Mouse (Mus musculus): ENCODE measurements around the gene D130043K22Rik. TPM values are rescaled to one million over a fixed set of nuclear protein-coding genes. Genes with fewer than 3 reads are reported as not detected.

The D130043K22Rik gene
- polyA plus RNA-seq, 1 experiment from 2014 or later, result 0.58 TPM

DNA sequence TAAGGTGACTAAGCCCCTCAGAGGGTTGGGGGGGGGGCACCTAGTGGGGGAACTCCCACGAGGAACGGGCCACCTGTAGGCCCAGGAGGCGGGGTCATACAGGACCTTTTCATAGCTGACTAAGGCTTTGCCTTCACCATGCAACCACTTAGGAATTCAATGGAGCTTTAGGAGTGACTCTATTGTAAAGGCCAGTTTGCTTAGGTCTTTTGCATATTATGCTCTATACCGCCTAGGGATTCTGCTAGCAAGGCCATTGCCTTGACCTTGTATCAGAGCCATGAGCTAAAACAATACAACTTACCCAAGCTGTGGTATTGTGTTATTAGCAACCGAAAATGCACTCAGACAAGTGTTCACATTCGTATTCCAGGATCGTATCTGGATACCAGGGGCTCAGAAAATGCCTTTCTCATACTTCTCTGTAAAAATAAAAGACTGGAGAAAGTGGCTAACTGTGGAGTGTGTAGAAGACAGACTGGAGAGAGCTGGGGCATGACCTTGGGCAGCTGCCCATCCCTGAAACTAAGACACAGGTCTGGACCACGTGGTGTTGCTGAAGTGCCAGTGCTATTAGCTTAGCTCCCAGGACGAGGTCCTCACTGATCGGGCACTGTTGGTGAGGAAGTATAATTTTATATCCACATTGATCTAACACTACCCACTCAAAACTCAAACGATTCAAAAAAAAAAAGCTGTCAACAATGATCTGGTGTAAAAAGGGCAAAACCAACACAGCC is 62.1 kb downstream of the D130043K22Rik start:
- Histone ChIP-seq H3K27ac (no peak overlapping the region), H3K9me3 (no peaks in the 10 kb centered on the region), H3K36me3 (0 out of 2 replicates have a peak, but pooled peaks cover 5% of the 10 kb centered on the region), H3K9ac (no peak overlapping the region), H3K4me1 (no peaks in the 10 kb centered on the region), H3K27me3 (no peaks in the 10 kb centered on the region), H3K4me3 (no peak overlapping the region), H3K4me2 (replicated peaks) (no peak overlapping the region)
- WGBS, result 86% methylated on average over 11 of the region's 11 CpGs
- ATAC-seq (ENCODE audit: insufficient number of reproducible peaks, insufficient read depth, low FRiP score, low TSS enrichment), result no peak

DNA sequence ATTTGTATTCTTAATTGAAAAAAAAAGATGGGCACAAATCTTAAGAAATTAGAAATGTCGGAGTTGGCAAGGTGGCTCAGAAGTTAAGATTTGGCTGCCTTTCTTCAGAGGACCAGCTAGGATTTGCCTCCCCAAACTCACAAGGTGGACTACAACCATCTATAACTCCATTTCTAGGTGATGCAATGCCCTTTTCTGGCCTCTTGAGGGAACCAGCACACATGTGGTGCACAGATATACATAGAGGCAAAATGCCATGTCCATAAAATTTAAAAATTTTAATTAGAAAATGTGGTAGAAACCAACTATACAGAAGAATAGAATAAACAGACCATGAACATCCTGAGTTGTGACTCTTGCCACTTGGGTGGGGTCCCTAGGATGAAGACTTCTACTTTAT is 64.2 kb downstream of the D130043K22Rik start:
- H3K4me3 ChIP-seq, result no peak overlapping the region
- 89% methylated on average over 1 of the region's 1 CpGs for WGBS
- no peaks in the 10 kb centered on the region for H3K4me1 ChIP-seq
- no peak overlapping the region for H3K9ac ChIP-seq
- H3K4me2 ChIP-seq (replicated peaks), result no peak overlapping the region
- no peaks in the 10 kb centered on the region for H3K9me3 ChIP-seq
- ATAC-seq (ENCODE audit: insufficient number of reproducible peaks, insufficient read depth, low FRiP score, low TSS enrichment), result no peak
- H3K27me3 ChIP-seq, result no peaks in the 10 kb centered on the region
- 0 out of 2 replicates have a peak, but pooled peaks cover 11% of the 10 kb centered on the region for H3K36me3 ChIP-seq
- no peak overlapping the region for H3K27ac ChIP-seq

DNA sequence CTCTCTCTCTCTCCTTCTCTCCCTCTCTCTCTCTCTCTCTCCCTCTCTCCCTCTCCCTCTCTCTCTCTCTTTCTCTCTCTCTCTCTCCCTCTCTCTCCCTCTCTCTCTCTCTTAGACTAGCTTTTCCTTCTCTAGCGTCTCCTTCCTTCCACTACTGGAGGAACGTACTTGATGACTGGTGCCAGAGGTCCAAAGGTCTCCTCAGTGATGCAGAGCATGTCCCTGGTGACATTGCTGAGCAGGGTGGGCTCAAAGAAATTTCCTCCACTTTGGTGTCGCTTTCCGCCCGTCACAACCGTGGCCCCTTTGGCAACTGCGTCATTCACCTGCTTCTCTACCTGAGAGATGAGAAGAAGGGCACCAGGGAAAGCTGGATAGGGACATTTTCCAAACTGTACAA is 68.6 kb downstream of the D130043K22Rik start:
- WGBS, result 91% methylated on average over 7 of the region's 7 CpGs
- Histone ChIP-seq H3K4me3 (no peak overlapping the region), H3K4me1 (no peaks in the 10 kb centered on the region), H3K36me3 (peaks cover 26% of the 10 kb centered on the region), H3K9me3 (no peaks in the 10 kb centered on the region), H3K9ac (no peak overlapping the region), H3K27ac (no peak overlapping the region), H3K4me2 (replicated peaks) (no peak overlapping the region), H3K27me3 (no peaks in the 10 kb centered on the region)
- ATAC-seq (ENCODE audit: insufficient number of reproducible peaks, insufficient read depth, low FRiP score, low TSS enrichment), result no peak

- Histone ChIP-seq H3K27ac (no peak overlapping the region), H3K4me2 (replicated peaks) (no peak overlapping the region), H3K9me3 (no peaks in the 10 kb centered on the region), H3K9ac (no peak overlapping the region), H3K4me1 (no peaks in the 10 kb centered on the region), H3K36me3 (peaks cover 27% of the 10 kb centered on the region), H3K27me3 (no peaks in the 10 kb centered on the region), H3K4me3 (no peak overlapping the region)
- no peak for ATAC-seq (ENCODE audit: insufficient number of reproducible peaks, insufficient read depth, low FRiP score, low TSS enrichment)
- 80% methylated on average over 4 of the region's 4 CpGs for WGBS
Observed at GRCm38 (mm10) chr13:24914915-24915314, 70.0 kb downstream of the D130043K22Rik start.

DNA sequence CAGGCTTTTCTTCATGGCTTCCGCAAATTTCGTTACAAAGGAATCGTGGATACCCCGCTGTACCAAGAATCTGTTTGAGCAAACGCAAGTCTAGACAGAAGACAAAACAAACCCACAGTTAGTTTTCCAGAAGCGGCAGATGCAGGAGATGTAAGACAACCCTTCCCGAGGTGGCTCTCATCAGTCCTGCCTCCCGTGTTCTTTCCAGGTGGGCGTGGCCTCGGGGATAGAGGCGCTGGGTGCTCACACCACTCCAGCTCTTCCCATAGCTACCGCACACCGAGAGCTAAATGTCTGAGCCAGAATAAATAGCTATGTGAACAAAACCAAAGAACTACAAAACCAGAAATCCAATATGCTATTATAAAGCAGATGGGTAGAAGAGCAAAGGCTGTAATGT is 70.9 kb downstream of the D130043K22Rik start:
- no peak overlapping the region for H3K4me3 ChIP-seq
- no peaks in the 10 kb centered on the region for H3K9me3 ChIP-seq
- H3K27me3 ChIP-seq, result no peaks in the 10 kb centered on the region
- 68% methylated on average over 13 of the region's 13 CpGs for WGBS
- no peak for ATAC-seq (ENCODE audit: insufficient number of reproducible peaks, insufficient read depth, low FRiP score, low TSS enrichment)
- no peak overlapping the region for H3K27ac ChIP-seq
- H3K36me3 ChIP-seq, result peaks cover 27% of the 10 kb centered on the region
- H3K9ac ChIP-seq, result no peak overlapping the region
- no peak overlapping the region for H3K4me2 ChIP-seq (replicated peaks)
- H3K4me1 ChIP-seq, result no peaks in the 10 kb centered on the region

- Histone ChIP-seq H3K27ac (no peak overlapping the region), H3K36me3 (peaks cover 32% of the 10 kb centered on the region; the same call in 1 of the 2 replicates), H3K4me2 (replicated peaks) (no peak overlapping the region), H3K4me1 (no peaks in the 10 kb centered on the region), H3K9me3 (no peaks in the 10 kb centered on the region), H3K27me3 (no peaks in the 10 kb centered on the region), H3K9ac (no peak overlapping the region), H3K4me3 (no peak overlapping the region)
- WGBS, result 31% methylated on average over 5 of the region's 5 CpGs
- ATAC-seq (ENCODE audit: insufficient number of reproducible peaks, insufficient read depth, low FRiP score, low TSS enrichment), result peak; percentile 22; the same call in 1 of the 2 replicates
Observed at GRCm38 (mm10) chr13:24920333-24920977, 75.5 kb downstream of the D130043K22Rik start.

DNA sequence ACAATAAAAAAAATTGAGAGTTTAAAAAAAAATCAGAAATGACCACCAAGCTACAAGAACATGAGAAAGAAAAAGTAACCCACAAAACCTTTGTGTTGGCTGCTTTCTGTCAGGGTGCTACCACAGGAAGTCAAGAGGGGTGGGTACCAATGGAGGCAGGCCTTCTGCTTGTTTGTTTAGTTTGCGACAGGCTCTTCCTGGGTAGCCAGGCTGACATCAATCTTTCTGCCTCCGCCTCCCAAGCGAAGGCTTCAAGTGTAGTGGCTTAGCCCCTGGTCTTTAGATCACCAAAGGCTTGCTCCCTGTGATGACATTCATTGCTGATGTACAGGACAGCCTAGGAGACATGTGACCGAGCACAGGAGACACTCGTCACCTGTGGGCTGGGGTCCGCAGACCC is 76.3 kb downstream of the D130043K22Rik start:
- Histone ChIP-seq H3K4me1 (no peaks in the 10 kb centered on the region), H3K9me3 (no peaks in the 10 kb centered on the region), H3K9ac (no peak overlapping the region), H3K4me2 (replicated peaks) (no peak overlapping the region), H3K4me3 (no peak overlapping the region), H3K27me3 (no peaks in the 10 kb centered on the region), H3K36me3 (peaks cover 32% of the 10 kb centered on the region; the same call in 1 of the 2 replicates), H3K27ac (no peak overlapping the region)
- WGBS, result 84% methylated on average over 6 of the region's 6 CpGs
- ATAC-seq (ENCODE audit: insufficient number of reproducible peaks, insufficient read depth, low FRiP score, low TSS enrichment), result no peak

- H3K36me3 ChIP-seq, result peaks cover 22% of the 10 kb centered on the region; the same call in 1 of the 2 replicates
- no peak overlapping the region for H3K27ac ChIP-seq
- no peak overlapping the region for H3K9ac ChIP-seq
- ATAC-seq (ENCODE audit: insufficient number of reproducible peaks, insufficient read depth, low FRiP score, low TSS enrichment), result no peak
- H3K4me3 ChIP-seq, result no peak overlapping the region
- H3K4me1 ChIP-seq, result no peaks in the 10 kb centered on the region
- H3K9me3 ChIP-seq, result no peaks in the 10 kb centered on the region
- no peak overlapping the region for H3K4me2 ChIP-seq (replicated peaks)
- WGBS, result 94% methylated on average over 5 of the region's 5 CpGs
- H3K27me3 ChIP-seq, result no peaks in the 10 kb centered on the region
Observed at GRCm38 (mm10) chr13:24923991-24924390, 79.1 kb downstream of the D130043K22Rik start.

- ATAC-seq (ENCODE audit: insufficient number of reproducible peaks, insufficient read depth, low FRiP score, low TSS enrichment), result no peak
Observed at GRCm38 (mm10) chr13:24930591-24930990, 85.7 kb downstream of the D130043K22Rik start.

DNA sequence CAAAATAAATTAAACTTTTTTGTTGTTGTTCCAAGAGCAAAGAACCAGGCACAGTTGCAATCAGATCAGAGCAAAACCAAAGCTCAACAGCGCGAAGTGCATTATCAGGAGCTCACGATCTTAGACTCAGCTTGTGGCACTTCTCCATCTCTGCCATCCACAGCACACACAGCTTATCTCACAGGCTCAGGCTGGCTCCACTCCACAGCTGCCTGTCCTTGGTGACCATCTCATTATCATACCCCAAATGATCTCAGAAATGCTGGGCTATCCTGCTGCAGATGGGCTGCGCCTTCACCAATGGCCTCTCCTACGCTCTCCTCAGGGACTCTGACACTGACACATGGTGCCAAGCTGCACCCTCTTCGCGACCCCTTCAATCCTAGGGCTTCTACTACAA is 88.3 kb downstream of the D130043K22Rik start:
- H3K9me3 ChIP-seq, result no peaks in the 10 kb centered on the region
- H3K27ac ChIP-seq, result no peak overlapping the region
- 91% methylated on average over 7 of the region's 7 CpGs for WGBS
- no peaks in the 10 kb centered on the region for H3K27me3 ChIP-seq
- no peaks in the 10 kb centered on the region for H3K36me3 ChIP-seq
- no peaks in the 10 kb centered on the region for H3K4me1 ChIP-seq
- H3K4me2 ChIP-seq (replicated peaks), result no peak overlapping the region
- H3K4me3 ChIP-seq, result no peak overlapping the region
- ATAC-seq (ENCODE audit: insufficient number of reproducible peaks, insufficient read depth, low FRiP score, low TSS enrichment), result no peak
- H3K9ac ChIP-seq, result no peak overlapping the region

More at GRCm38 (mm10) chr13:24930591-24930990, 85.7 kb downstream of the D130043K22Rik start:
- H3K4me1 ChIP-seq, result no peaks in the 10 kb centered on the region
- H3K36me3 ChIP-seq, result no peaks in the 10 kb centered on the region
- no peak overlapping the region for H3K4me2 ChIP-seq (replicated peaks)
- H3K27me3 ChIP-seq, result no peaks in the 10 kb centered on the region
- no peaks in the 10 kb centered on the region for H3K9me3 ChIP-seq
- no peak overlapping the region for H3K27ac ChIP-seq
- H3K9ac ChIP-seq, result no peak overlapping the region
- H3K4me3 ChIP-seq, result no peak overlapping the region

DNA sequence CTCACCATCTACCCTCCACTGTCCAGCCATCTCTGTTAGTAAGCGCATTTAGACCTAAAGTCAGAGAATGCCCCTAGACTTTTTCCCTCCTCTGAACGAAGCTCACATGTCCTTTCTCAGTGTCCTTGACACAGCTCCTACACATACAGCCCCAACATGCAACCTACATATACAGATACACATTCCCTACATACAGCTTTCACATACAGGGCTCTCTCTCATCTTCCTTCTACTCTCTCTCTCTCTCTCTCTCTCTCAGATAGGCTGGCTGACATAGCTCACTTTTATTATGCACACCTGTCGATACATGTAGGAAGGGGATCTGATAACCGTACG is 91.8 kb downstream of the D130043K22Rik start:
- Histone ChIP-seq H3K4me3 (peak overlapping the region; percentile 87), H3K9ac (peak overlapping the region; percentile 95; the same call in 1 of the 2 replicates), H3K36me3 (no peaks in the 10 kb centered on the region), H3K9me3 (no peaks in the 10 kb centered on the region), H3K27ac (no peak overlapping the region), H3K27me3 (no peaks in the 10 kb centered on the region), H3K4me2 (replicated peaks) (peak overlapping the region; percentile 76), H3K4me1 (no peaks in the 10 kb centered on the region)
- peak; percentile 37; the same call in 1 of the 2 replicates for ATAC-seq (ENCODE audit: insufficient number of reproducible peaks, insufficient read depth, low FRiP score, low TSS enrichment)
- 46% methylated on average over 5 of the region's 5 CpGs for WGBS

Measured in embryonic facial prominence, embryonic 12.5 days (tissue).